In genomic region chr15:81044446-81044845, GRCm38 (mm10) we compare ENCODE assay signal across 11 mouse cellular contexts.
DNase-seq lines count a peak whose midpoint lies in the region; ATAC-seq and TF ChIP-seq lines count a peak whose summit lies in the region.
"Had no signal": no experiment of that assay in that cellular context is flagged by ENCODE, and none has a peak within 500 bp of the region (broad histone marks: within the 10 kb centered on the region; RNA-seq: fewer than 3 reads in every experiment).

No protein-coding gene starts in this region.

- no peaks in the 10 kb centered on the region for H3K9me3 ChIP-seq in heart, embryonic 16.5 days (replicated peaks; ENCODE audit: control insufficient read depth, low read length)
- no peaks in the 10 kb centered on the region for H3K9me3 ChIP-seq in heart, embryonic 12.5 days (replicated peaks)

- no peak for TF ChIP-seq CTCF in thymus, adult 2 months (IDR thresholded peaks at IDR 0.05; ENCODE audit: borderline replicate concordance, control insufficient read depth, extremely low read depth, insufficient read depth, low read length, poor library complexity)

- peak; percentile 77 for DNase-seq in thymus, adult 2 months
- no peak for DNase-seq in left cerebral cortex, postnatal 14 days (ENCODE audit: low spot score in 2 of 2)
- no peak for DNase-seq in cerebellum, adult 9-10 months
- DNase-seq in cerebellum, postnatal 25 days = no peak
- DNase-seq: cerebellum, adult 11 months; gastrocnemius, postnatal 36 days had no signal

- no peak overlapping the region for H3K9ac ChIP-seq in heart, embryonic 16.5 days (ENCODE audit: low read length)
- H3K9ac ChIP-seq in heart, embryonic 12.5 days = no peak overlapping the region

- H3K36me3 ChIP-seq in heart, embryonic 16.5 days (ENCODE audit: control insufficient read depth, insufficient read depth) = no peaks in the 10 kb centered on the region
- peaks cover 10% of the 10 kb centered on the region for H3K36me3 ChIP-seq in heart, embryonic 12.5 days
- no peaks in the 10 kb centered on the region for H3K36me3 ChIP-seq in thymus, adult 2 months (ENCODE audit: control insufficient read depth, insufficient read depth, low read length)

- H3K27me3 ChIP-seq in heart, embryonic 16.5 days (ENCODE audit: control insufficient read depth, insufficient read depth, low read length) = no peaks in the 10 kb centered on the region
- no peaks in the 10 kb centered on the region for H3K27me3 ChIP-seq in heart, embryonic 12.5 days (replicated peaks)
- no peaks in the 10 kb centered on the region for H3K27me3 ChIP-seq in thymus, adult 2 months (ENCODE audit: control insufficient read depth, insufficient read depth, low read length)

- H3K4me3 ChIP-seq in heart, embryonic 16.5 days (ENCODE audit: low read length) = peak overlapping the region; percentile 32
- no peak overlapping the region for H3K4me3 ChIP-seq in heart, embryonic 12.5 days
- peak overlapping the region; percentile 84 for H3K4me3 ChIP-seq in thymus, adult 2 months (ENCODE audit: control insufficient read depth, insufficient read depth, low read length)

- no peak for TF ChIP-seq POLR2A in thymus, adult 2 months (IDR thresholded peaks at IDR 0.05; ENCODE audit: control insufficient read depth, extremely low read depth, insufficient read depth, low read length, poor library complexity)

- no peak for ATAC-seq in heart, embryonic 16.5 days (replicated peaks; ENCODE audit: extremely low read depth, insufficient read depth, low FRiP score)
- ATAC-seq in heart, embryonic 12.5 days (ENCODE audit: insufficient number of reproducible peaks, low FRiP score) = no peak
- 0 out of 2 replicates have a peak, but pooled peaks have one; percentile 14 for ATAC-seq in erythroblast, adult 5-6 weeks (replicated peaks; ENCODE audit: low FRiP score, poor library complexity, severe bottlenecking)
- peak; percentile 80 for ATAC-seq in megakaryocyte, adult 5-6 weeks (ENCODE audit: poor library complexity, severe bottlenecking)
- ATAC-seq: hindbrain, embryonic 16.5 days had no signal

- no peak overlapping the region for H3K27ac ChIP-seq in heart, embryonic 16.5 days (ENCODE audit: low read length)
- H3K27ac ChIP-seq in heart, embryonic 12.5 days (ENCODE audit: poor library complexity, severe bottlenecking) = no peak overlapping the region
- H3K27ac ChIP-seq in thymus, adult 2 months (ENCODE audit: control insufficient read depth, insufficient read depth, low read length) = peak overlapping the region; percentile 96

- no peaks in the 10 kb centered on the region for H3K4me1 ChIP-seq in heart, embryonic 16.5 days (ENCODE audit: control insufficient read depth, insufficient read depth, low read length)
- H3K4me1 ChIP-seq in heart, embryonic 12.5 days (replicated peaks) = peaks cover 35% of the 10 kb centered on the region
- peaks cover 29% of the 10 kb centered on the region for H3K4me1 ChIP-seq in thymus, adult 2 months (replicated peaks; ENCODE audit: control insufficient read depth, insufficient read depth, low read length)

- peak overlapping the region; percentile 14 for H3K4me2 ChIP-seq in heart, embryonic 16.5 days (ENCODE audit: low read depth, low read length)
- H3K4me2 ChIP-seq in heart, embryonic 12.5 days = no peak overlapping the region

- intact Hi-C loops in left cerebral cortex, postnatal 14 days (cut with DNase I) = no loop called here

- WGBS in heart, embryonic 16.5 days = 92% methylated on average over 9 of the region's 9 CpGs
- WGBS in heart, embryonic 12.5 days = 89% methylated on average over 9 of the region's 9 CpGs
- WGBS in thymus, adult 2 months = 1% methylated on average over 9 of the region's 9 CpGs

Comparison
In these comparisons a context has a peak if more than half of its experiments do, and no peak if none do; other contexts are left out.
1. ATAC-seq: peak in erythroblast, adult 5-6 weeks (single experiment) and megakaryocyte, adult 5-6 weeks (single experiment); none in heart, embryonic 16.5 days (single experiment) and heart, embryonic 12.5 days (single experiment).